Mouse (Mus musculus) liver, adult 2 months (tissue): ENCODE measurements around the gene Uqcc1. TPM values are rescaled to one million over a fixed set of nuclear protein-coding genes. Genes with fewer than 3 reads are reported as not detected.

Experiments
- DNase-seq: peaks from one replicate; pipeline ENCODE4 v3.0.0-alpha.2; 2011; ENCODE audit warnings: low read depth, low spot score; ENCODE audit errors: extremely low read depth
- H3K27ac ChIP-seq: fragments of 200-500 bp; replicated peaks from 2 replicates; pipeline ENCODE4 v1.5.1; 2012; ENCODE audit warnings: low read depth, mild to moderate bottlenecking, control low read depth, inconsistent platforms, low read length; ENCODE audit not compliant: insufficient read depth
- H3K27me3 ChIP-seq: fragments of 200-500 bp; 2 replicates; pipeline ENCODE4 v1.6.1; 2012; ENCODE audit warnings: mild to moderate bottlenecking, moderate library complexity, low read length, inconsistent platforms; ENCODE audit not compliant: control insufficient read depth, insufficient read depth
- H3K36me3 ChIP-seq: fragments of 200-500 bp; 2 replicates; pipeline ENCODE4 v1.6.1; 2012; ENCODE audit warnings: low read length, inconsistent platforms; ENCODE audit not compliant: control insufficient read depth, insufficient read depth
- H3K4me1 ChIP-seq: fragments of 200-500 bp; 2 replicates; pipeline ENCODE4 v1.6.1; 2011; ENCODE audit warnings: low read length; ENCODE audit not compliant: control insufficient read depth, insufficient read depth
- H3K4me3 ChIP-seq: fragments of 200-500 bp; 2 replicates; pipeline ENCODE4 v1.5.1; 2011; ENCODE audit warnings: low read depth, mild to moderate bottlenecking, control low read depth, low read length, moderate library complexity; ENCODE audit not compliant: insufficient read depth
- H3K79me2 ChIP-seq: fragments of 200-500 bp; 2 replicates; pipeline ENCODE4 v1.6.1; 2012; ENCODE audit warnings: inconsistent platforms, mild to moderate bottlenecking, low read length, moderate library complexity; ENCODE audit not compliant: control insufficient read depth, insufficient read depth
- H3K9ac ChIP-seq: fragments of 200-500 bp; 2 replicates; pipeline ENCODE4 v1.6.1; 2012; ENCODE audit warnings: low read depth, mild to moderate bottlenecking, control low read depth, inconsistent platforms, low read length
- CTCF ChIP-seq: fragments of 200-500 bp; IDR thresholded peaks from 2 replicates; pipeline ENCODE4 v1.5.1; 2011; ENCODE audit warnings: low read depth, low read length, control low read depth
- POLR2A ChIP-seq: fragments of 200-500 bp; IDR thresholded peaks from 2 replicates; pipeline ENCODE4 v1.6.1; 2011; ENCODE audit warnings: low read length, control low read depth; ENCODE audit not compliant: insufficient read depth; ENCODE audit errors: extremely low read depth
- whole genome bisulfite sequencing: fragments of 180-500 bp; shearing (Covaris S2); methylation state at CpG from one replicate; pipeline ENCODE4 v1.1.7; 2018; 5-methylcytosine and 5-hydroxymethylcytosine counted together
- polyA plus RNA-seq: library from polyadenylated mRNA; depleted of rRNA; stranded (reverse); fragments of >200 nt; gene quantifications from 2 replicates; pipeline ENCODE4 v1.2.3, GENCODE M21; 2012
- total RNA-seq: library from RNA; depleted of rRNA; stranded (reverse); fragments of >200 nt; gene quantifications from 2 replicates; pipeline ENCODE4 v1.2.3, GENCODE M21; 2014

The Uqcc1 gene
- total and polyA plus RNA-seq, 2 experiments, result 31.2 to 65.9 TPM

- no peak for DNase-seq
- Histone ChIP-seq H3K79me2 (no peaks in the 10 kb centered on the region), H3K36me3 (peaks cover 11% of the 10 kb centered on the region; the same call in 1 of the 2 replicates), H3K4me1 (0 out of 2 replicates have a peak, but pooled peaks cover 3% of the 10 kb centered on the region), H3K4me3 (no peak overlapping the region), H3K27me3 (no peaks in the 10 kb centered on the region), H3K27ac (no peak overlapping the region), H3K9ac (no peak overlapping the region)
- 92% methylated on average over 10 of the region's 10 CpGs for WGBS
- TF ChIP-seq POLR2A (no peak), CTCF (no peak)
Measured at GRCm38 (mm10) chr2:155961862-155962261, 31.8 kb upstream of the Uqcc1 start.

- Histone ChIP-seq H3K4me3 (no peak overlapping the region), H3K27ac (no peak overlapping the region), H3K9ac (no peak overlapping the region), H3K4me1 (0 out of 2 replicates have a peak, but pooled peaks cover 3% of the 10 kb centered on the region), H3K79me2 (peaks cover 4% of the 10 kb centered on the region; the same call in 1 of the 2 replicates), H3K27me3 (no peaks in the 10 kb centered on the region), H3K36me3 (peaks cover 8% of the 10 kb centered on the region; the same call in 1 of the 2 replicates)
- no peak for DNase-seq
- TF ChIP-seq POLR2A (no peak), CTCF (no peak)
- 78% methylated on average over 5 of the region's 5 CpGs for WGBS
Measured at GRCm38 (mm10) chr2:155959981-155960380, 29.9 kb upstream of the Uqcc1 start.

GRCm38 (mm10) chr2:155956134-155957059 is 26.3 kb upstream of the Uqcc1 start, which contains the start of gene Cep250:
Cep250 (plus strand) TSS chr2:155956458.
- DNase-seq, result peak; percentile 84
- Histone ChIP-seq H3K79me2 (peaks cover 4% of the 10 kb centered on the region; the same call in 1 of the 2 replicates), H3K27ac (peak within 1 kb of the TSS; percentile 74), H3K36me3 (no peaks in the 10 kb centered on the region), H3K4me1 (0 out of 2 replicates have a peak, but pooled peaks cover 3% of the 10 kb centered on the region), H3K9ac (peak within 1 kb of the TSS; percentile 82), H3K4me3 (peak within 1 kb of the TSS; percentile 78), H3K27me3 (no peaks in the 10 kb centered on the region)
- WGBS, result under 1% methylated on average over 59 of the region's 59 CpGs
- TF ChIP-seq CTCF (no peak), POLR2A (peak; percentile 67; the same call in 1 of the 2 replicates)

- no peaks in the 10 kb centered on the region for H3K27me3 ChIP-seq
- H3K4me1 ChIP-seq, result no peaks in the 10 kb centered on the region
- no peak overlapping the region for H3K9ac ChIP-seq
- no peak overlapping the region for H3K4me3 ChIP-seq
- H3K27ac ChIP-seq, result no peak overlapping the region
- no peaks in the 10 kb centered on the region for H3K36me3 ChIP-seq
- peaks cover 4% of the 10 kb centered on the region; the same call in 1 of the 2 replicates for H3K79me2 ChIP-seq
- peak; percentile 51 for DNase-seq
- TF ChIP-seq CTCF, result no peak
- TF ChIP-seq POLR2A, result no peak
Measured at GRCm38 (mm10) chr2:155952006-155952405, 21.9 kb upstream of the Uqcc1 start.

- 78% methylated on average over 6 of the region's 6 CpGs for WGBS
- TF ChIP-seq CTCF (no peak), POLR2A (no peak)
- no peaks in the 10 kb centered on the region for H3K79me2 ChIP-seq
- H3K36me3 ChIP-seq, result no peaks in the 10 kb centered on the region
- no peak overlapping the region for H3K9ac ChIP-seq
- no peaks in the 10 kb centered on the region for H3K4me1 ChIP-seq
- H3K27ac ChIP-seq, result no peak overlapping the region
- H3K4me3 ChIP-seq, result no peak overlapping the region
- no peak for DNase-seq
- H3K27me3 ChIP-seq, result no peaks in the 10 kb centered on the region
Measured at GRCm38 (mm10) chr2:155949362-155949761, 19.3 kb upstream of the Uqcc1 start.
